Comparison of ENCODE assay signal across 10 mouse cellular contexts in the genomic region with DNA sequence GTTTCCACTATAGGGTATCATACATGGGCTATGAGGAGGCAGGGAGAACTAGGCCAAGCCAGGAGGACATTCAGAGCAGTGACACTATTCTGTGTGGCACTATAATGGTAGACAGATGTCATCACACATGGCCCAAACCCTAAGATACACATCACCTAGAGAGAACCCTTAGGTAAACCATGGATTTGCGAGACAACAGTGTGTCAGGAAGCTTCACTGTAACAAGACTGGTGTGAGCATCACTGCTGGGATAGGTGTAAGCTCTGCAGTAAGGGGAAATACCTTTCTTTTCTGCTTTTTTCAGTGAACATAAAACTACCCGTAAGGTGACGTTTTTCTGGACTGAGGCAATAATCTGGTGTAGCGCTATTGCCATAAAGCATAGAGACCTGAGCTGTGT. TPM values are rescaled to one million over a fixed set of nuclear protein-coding genes. Genes with fewer than 3 reads are reported as not detected.
"Had no signal": no experiment of that assay in that cellular context is flagged by ENCODE, and none has a peak within 500 bp of the region (broad histone marks: within the 10 kb centered on the region; RNA-seq: fewer than 3 reads in every experiment).

No protein-coding gene starts in this region.

- H3K27me3 ChIP-seq: neural tube, embryonic 13.5 days; neural tube, embryonic 15.5 days; stomach, embryonic 15.5 days had no signal

- H3K4me1 ChIP-seq: neural tube, embryonic 13.5 days; neural tube, embryonic 15.5 days; stomach, embryonic 15.5 days had no signal

- H3K9me3 ChIP-seq: neural tube, embryonic 13.5 days; neural tube, embryonic 15.5 days; stomach, embryonic 15.5 days had no signal

- H3K9ac ChIP-seq: neural tube, embryonic 13.5 days; neural tube, embryonic 15.5 days; stomach, embryonic 15.5 days had no signal

- H3K36me3 ChIP-seq: neural tube, embryonic 13.5 days; neural tube, embryonic 15.5 days; stomach, embryonic 15.5 days had no signal

- H3K4me2 ChIP-seq: neural tube, embryonic 13.5 days; neural tube, embryonic 15.5 days; stomach, embryonic 15.5 days had no signal

- H3K27ac ChIP-seq: neural tube, embryonic 13.5 days; neural tube, embryonic 15.5 days; stomach, embryonic 15.5 days; stomach, postnatal 0 days had no signal

- H3K4me3 ChIP-seq: neural tube, embryonic 13.5 days; neural tube, embryonic 15.5 days; stomach, embryonic 15.5 days had no signal

RNA-seq across cellular contexts. Expression of a gene that starts 33.5 kb away (rescaled TPM):
- total RNA-seq: neutrophil, adult 5-6 weeks had no signal
- polyA plus RNA-seq: small intestine, adult 2 months; spleen, adult 2 months; stomach, embryonic 14.5 days; stomach, embryonic 16.5 days; stomach, postnatal 0 days; urinary bladder, adult 2 months had no signal

RNA-seq across cellular contexts. Expression of a gene that starts 54.8 kb away (rescaled TPM):
- total RNA-seq: neutrophil, adult 5-6 weeks had no signal
